Mouse (Mus musculus): ENCODE measurements around the gene Arntl.
A peak's percentile ranks its signal among the peaks of the same experiment; 100 is the strongest.

The Arntl gene

GRCm38 (mm10) chr7:113206644-113207470 lies at the start of gene Arntl:
TSS of gene Arntl (plus strand) at chr7:113207465.
- peak; percentile 17; the same call in 1 of the 2 replicates for TF ChIP-seq GATA4 (IDR thresholded peaks at IDR 0.05; ENCODE audit: insufficient replicate concordance, low read length)

- TF ChIP-seq GATA4 (IDR thresholded peaks at IDR 0.05; ENCODE audit: insufficient replicate concordance, low read length), result no peak
Measured at GRCm38 (mm10) chr7:113161077-113161698, 46.1 kb upstream of the Arntl start.

GRCm38 (mm10) chr7:113164719-113165118 lies 42.5 kb upstream of the Arntl start:
- TF ChIP-seq GATA4 (IDR thresholded peaks at IDR 0.05; ENCODE audit: insufficient replicate concordance, low read length), result no peak

GRCm38 (mm10) chr7:113167092-113167491 lies 40.2 kb upstream of the Arntl start:
- no peak for TF ChIP-seq GATA4 (IDR thresholded peaks at IDR 0.05; ENCODE audit: insufficient replicate concordance, low read length)

GRCm38 (mm10) chr7:113168609-113169008 lies 38.7 kb upstream of the Arntl start:
- no peak for TF ChIP-seq GATA4 (IDR thresholded peaks at IDR 0.05; ENCODE audit: insufficient replicate concordance, low read length)

GRCm38 (mm10) chr7:113172425-113172824 lies 34.8 kb upstream of the Arntl start:
- TF ChIP-seq GATA4 (IDR thresholded peaks at IDR 0.05; ENCODE audit: insufficient replicate concordance, low read length), result no peak

GRCm38 (mm10) chr7:113175481-113175880 lies 31.8 kb upstream of the Arntl start:
- TF ChIP-seq GATA4 (IDR thresholded peaks at IDR 0.05; ENCODE audit: insufficient replicate concordance, low read length), result no peak

GRCm38 (mm10) chr7:113178073-113178472 lies 29.2 kb upstream of the Arntl start:
- TF ChIP-seq GATA4 (IDR thresholded peaks at IDR 0.05; ENCODE audit: insufficient replicate concordance, low read length), result no peak

- TF ChIP-seq GATA4 (IDR thresholded peaks at IDR 0.05; ENCODE audit: insufficient replicate concordance, low read length), result no peak
Measured at GRCm38 (mm10) chr7:113183787-113184186, 23.5 kb upstream of the Arntl start.

- TF ChIP-seq GATA4 (IDR thresholded peaks at IDR 0.05; ENCODE audit: insufficient replicate concordance, low read length), result no peak
Measured at GRCm38 (mm10) chr7:113185056-113185455, 22.2 kb upstream of the Arntl start.

- TF ChIP-seq GATA4 (IDR thresholded peaks at IDR 0.05; ENCODE audit: insufficient replicate concordance, low read length), result no peak
Measured at GRCm38 (mm10) chr7:113186041-113186800, 21.0 kb upstream of the Arntl start.

- no peak for TF ChIP-seq GATA4 (IDR thresholded peaks at IDR 0.05; ENCODE audit: insufficient replicate concordance, low read length)
Measured at GRCm38 (mm10) chr7:113188091-113188490, 19.2 kb upstream of the Arntl start.

GRCm38 (mm10) chr7:113188566-113188965 lies 18.7 kb upstream of the Arntl start:
- no peak for TF ChIP-seq GATA4 (IDR thresholded peaks at IDR 0.05; ENCODE audit: insufficient replicate concordance, low read length)

- no peak for TF ChIP-seq GATA4 (IDR thresholded peaks at IDR 0.05; ENCODE audit: insufficient replicate concordance, low read length)
Measured at GRCm38 (mm10) chr7:113191787-113192186, 15.5 kb upstream of the Arntl start.

- TF ChIP-seq GATA4 (IDR thresholded peaks at IDR 0.05; ENCODE audit: insufficient replicate concordance, low read length), result no peak
Measured at GRCm38 (mm10) chr7:113192714-113193365, 14.4 kb upstream of the Arntl start.
